Mouse (Mus musculus): Measurements from ENCODE around the gene Cnot11. TPM values are rescaled to one million over a fixed set of nuclear protein-coding genes. Genes with fewer than 3 reads are reported as not detected.
"Not testable (repeated sequence)": the region's sequence is repeated elsewhere in the genome, so short reads cannot be mapped to it uniquely, and the experiment has no call there.

Gene Cnot11
- polyA plus RNA-seq, 1 experiment from 2014 or later, result 27.1 TPM

GRCm38 (mm10) chr1:39577253-39577705, 42.5 kb downstream of the Cnot11 start, which contains the start of gene Rnf149:
Rnf149 (minus strand) TSS chr1:39577405.
- H3K9me3 ChIP-seq (ENCODE audit: control insufficient read depth, low read depth, low read length), result no peaks in the 10 kb centered on the region
- H3K9ac ChIP-seq (replicated peaks; ENCODE audit: low read depth, low read length), result peak within 1 kb of the TSS; percentile 89
- H3K36me3 ChIP-seq (ENCODE audit: control insufficient read depth, insufficient read depth, low read length), result no peaks in the 10 kb centered on the region
- peak within 1 kb of the TSS; percentile 80 for H3K4me2 ChIP-seq (replicated peaks; ENCODE audit: low read depth, low read length)
- H3K4me1 ChIP-seq (ENCODE audit: control insufficient read depth, insufficient read depth, low read length), result peaks cover 15% of the 10 kb centered on the region; the same call in 1 of the 2 replicates
- no peaks in the 10 kb centered on the region for H3K27me3 ChIP-seq (ENCODE audit: control insufficient read depth, insufficient read depth, low read length)
- peak within 1 kb of the TSS; percentile 99 for H3K27ac ChIP-seq (ENCODE audit: low read length)
- ATAC-seq (ENCODE audit: insufficient number of reproducible peaks, insufficient read depth, low FRiP score, low read depth), result peak; percentile 97
- under 1% methylated on average over 45 of the region's 49 CpGs for WGBS
- H3K4me3 ChIP-seq (ENCODE audit: low read depth, low read length), result peak within 1 kb of the TSS; percentile 91

- Histone ChIP-seq H3K27me3 (ENCODE audit: control insufficient read depth, insufficient read depth, low read length) (no peaks in the 10 kb centered on the region), H3K9ac (replicated peaks; ENCODE audit: low read depth, low read length) (no peak overlapping the region), H3K4me2 (replicated peaks; ENCODE audit: low read depth, low read length) (no peak overlapping the region), H3K36me3 (ENCODE audit: control insufficient read depth, insufficient read depth, low read length) (no peaks in the 10 kb centered on the region), H3K4me1 (ENCODE audit: control insufficient read depth, insufficient read depth, low read length) (peaks cover 10% of the 10 kb centered on the region; the same call in 1 of the 2 replicates), H3K4me3 (ENCODE audit: low read depth, low read length) (no peak overlapping the region), H3K9me3 (ENCODE audit: control insufficient read depth, low read depth, low read length) (no peaks in the 10 kb centered on the region), H3K27ac (ENCODE audit: low read length) (no peak overlapping the region)
- no peak for ATAC-seq (ENCODE audit: insufficient number of reproducible peaks, insufficient read depth, low FRiP score, low read depth)
- 83% methylated on average over 5 of the region's 5 CpGs for WGBS
Measured at GRCm38 (mm10) chr1:39578446-39578845, 43.7 kb downstream of the Cnot11 start.

- no peaks in the 10 kb centered on the region for H3K36me3 ChIP-seq (ENCODE audit: control insufficient read depth, insufficient read depth, low read length)
- no peak for ATAC-seq (ENCODE audit: insufficient number of reproducible peaks, insufficient read depth, low FRiP score, low read depth)
- 73% methylated on average over 6 of the region's 6 CpGs for WGBS
- peaks cover 5% of the 10 kb centered on the region; the same call in 1 of the 2 replicates for H3K4me1 ChIP-seq (ENCODE audit: control insufficient read depth, insufficient read depth, low read length)
- H3K4me2 ChIP-seq (replicated peaks; ENCODE audit: low read depth, low read length), result no peak overlapping the region
- H3K9ac ChIP-seq (replicated peaks; ENCODE audit: low read depth, low read length), result no peak overlapping the region
- no peak overlapping the region for H3K27ac ChIP-seq (ENCODE audit: low read length)
- no peaks in the 10 kb centered on the region for H3K27me3 ChIP-seq (ENCODE audit: control insufficient read depth, insufficient read depth, low read length)
- no peak overlapping the region for H3K4me3 ChIP-seq (ENCODE audit: low read depth, low read length)
- H3K9me3 ChIP-seq (ENCODE audit: control insufficient read depth, low read depth, low read length), result no peaks in the 10 kb centered on the region
Measured at GRCm38 (mm10) chr1:39579139-39579538, 44.3 kb downstream of the Cnot11 start.

GRCm38 (mm10) chr1:39581215-39581614, 46.4 kb downstream of the Cnot11 start:
- H3K27ac ChIP-seq (ENCODE audit: low read length), result no peak overlapping the region
- WGBS, result 80% methylated on average over 2 of the region's 3 CpGs
- H3K9ac ChIP-seq (replicated peaks; ENCODE audit: low read depth, low read length), result no peak overlapping the region
- no peaks in the 10 kb centered on the region for H3K9me3 ChIP-seq (ENCODE audit: control insufficient read depth, low read depth, low read length)
- H3K4me3 ChIP-seq (ENCODE audit: low read depth, low read length), result no peak overlapping the region
- no peaks in the 10 kb centered on the region for H3K4me1 ChIP-seq (ENCODE audit: control insufficient read depth, insufficient read depth, low read length)
- no peak overlapping the region for H3K4me2 ChIP-seq (replicated peaks; ENCODE audit: low read depth, low read length)
- H3K27me3 ChIP-seq (ENCODE audit: control insufficient read depth, insufficient read depth, low read length), result no peaks in the 10 kb centered on the region
- H3K36me3 ChIP-seq (ENCODE audit: control insufficient read depth, insufficient read depth, low read length), result no peaks in the 10 kb centered on the region
- ATAC-seq (ENCODE audit: insufficient number of reproducible peaks, insufficient read depth, low FRiP score, low read depth), result no peak

GRCm38 (mm10) chr1:39583173-39583572, 48.4 kb downstream of the Cnot11 start:
- Histone ChIP-seq H3K27ac (ENCODE audit: low read length) (no peak overlapping the region), H3K9ac (replicated peaks; ENCODE audit: low read depth, low read length) (no peak overlapping the region), H3K27me3 (ENCODE audit: control insufficient read depth, insufficient read depth, low read length) (no peaks in the 10 kb centered on the region), H3K36me3 (ENCODE audit: control insufficient read depth, insufficient read depth, low read length) (no peaks in the 10 kb centered on the region), H3K4me1 (ENCODE audit: control insufficient read depth, insufficient read depth, low read length) (no peaks in the 10 kb centered on the region), H3K4me2 (replicated peaks; ENCODE audit: low read depth, low read length) (no peak overlapping the region), H3K4me3 (ENCODE audit: low read depth, low read length) (no peak overlapping the region), H3K9me3 (ENCODE audit: control insufficient read depth, low read depth, low read length) (no peaks in the 10 kb centered on the region)
- ATAC-seq (ENCODE audit: insufficient number of reproducible peaks, insufficient read depth, low FRiP score, low read depth), result no peak
- 92% methylated on average over 9 of the region's 9 CpGs for WGBS

- Histone ChIP-seq H3K9ac (replicated peaks; ENCODE audit: low read depth, low read length) (no peak overlapping the region), H3K4me1 (ENCODE audit: control insufficient read depth, insufficient read depth, low read length) (no peaks in the 10 kb centered on the region), H3K27ac (ENCODE audit: low read length) (no peak overlapping the region), H3K9me3 (ENCODE audit: control insufficient read depth, low read depth, low read length) (no peaks in the 10 kb centered on the region), H3K4me3 (ENCODE audit: low read depth, low read length) (no peak overlapping the region), H3K36me3 (ENCODE audit: control insufficient read depth, insufficient read depth, low read length) (no peaks in the 10 kb centered on the region), H3K27me3 (ENCODE audit: control insufficient read depth, insufficient read depth, low read length) (no peaks in the 10 kb centered on the region), H3K4me2 (replicated peaks; ENCODE audit: low read depth, low read length) (no peak overlapping the region)
- no peak for ATAC-seq (ENCODE audit: insufficient number of reproducible peaks, insufficient read depth, low FRiP score, low read depth)
- WGBS, result 84% methylated on average over 9 of the region's 9 CpGs
Measured at GRCm38 (mm10) chr1:39585416-39585815, 50.6 kb downstream of the Cnot11 start.

- Histone ChIP-seq H3K9ac (replicated peaks; ENCODE audit: low read depth, low read length) (no peak overlapping the region), H3K36me3 (ENCODE audit: control insufficient read depth, insufficient read depth, low read length) (no peaks in the 10 kb centered on the region), H3K27ac (ENCODE audit: low read length) (no peak overlapping the region), H3K4me3 (ENCODE audit: low read depth, low read length) (no peak overlapping the region), H3K27me3 (ENCODE audit: control insufficient read depth, insufficient read depth, low read length) (no peaks in the 10 kb centered on the region), H3K4me2 (replicated peaks; ENCODE audit: low read depth, low read length) (no peak overlapping the region), H3K4me1 (ENCODE audit: control insufficient read depth, insufficient read depth, low read length) (no peaks in the 10 kb centered on the region), H3K9me3 (ENCODE audit: control insufficient read depth, low read depth, low read length) (no peaks in the 10 kb centered on the region)
- WGBS, result 65% methylated on average over 5 of the region's 5 CpGs
- no peak for ATAC-seq (ENCODE audit: insufficient number of reproducible peaks, insufficient read depth, low FRiP score, low read depth)
Measured at GRCm38 (mm10) chr1:39590193-39590592, 55.4 kb downstream of the Cnot11 start.

GRCm38 (mm10) chr1:39591557-39591956, 56.8 kb downstream of the Cnot11 start:
- H3K4me2 ChIP-seq (replicated peaks; ENCODE audit: low read depth, low read length); H3K36me3 ChIP-seq (ENCODE audit: control insufficient read depth, insufficient read depth, low read length); H3K4me1 ChIP-seq (ENCODE audit: control insufficient read depth, insufficient read depth, low read length); H3K27ac ChIP-seq (ENCODE audit: low read length); H3K4me3 ChIP-seq (ENCODE audit: low read depth, low read length); ATAC-seq (ENCODE audit: insufficient number of reproducible peaks, insufficient read depth, low FRiP score, low read depth); H3K27me3 ChIP-seq (ENCODE audit: control insufficient read depth, insufficient read depth, low read length); H3K9me3 ChIP-seq (ENCODE audit: control insufficient read depth, low read depth, low read length); H3K9ac ChIP-seq (replicated peaks; ENCODE audit: low read depth, low read length): not testable (repeated sequence)
- WGBS, result 59% methylated on average over 1 of the region's 1 CpGs

- no peaks in the 10 kb centered on the region for H3K4me1 ChIP-seq (ENCODE audit: control insufficient read depth, insufficient read depth, low read length)
- no peak for ATAC-seq (ENCODE audit: insufficient number of reproducible peaks, insufficient read depth, low FRiP score, low read depth)
- H3K36me3 ChIP-seq (ENCODE audit: control insufficient read depth, insufficient read depth, low read length), result no peaks in the 10 kb centered on the region
- no peak overlapping the region for H3K4me2 ChIP-seq (replicated peaks; ENCODE audit: low read depth, low read length)
- no peak overlapping the region for H3K9ac ChIP-seq (replicated peaks; ENCODE audit: low read depth, low read length)
- H3K27me3 ChIP-seq (ENCODE audit: control insufficient read depth, insufficient read depth, low read length), result no peaks in the 10 kb centered on the region
- no peak overlapping the region for H3K27ac ChIP-seq (ENCODE audit: low read length)
- 58% methylated on average over 4 of the region's 4 CpGs for WGBS
- no peaks in the 10 kb centered on the region for H3K9me3 ChIP-seq (ENCODE audit: control insufficient read depth, low read depth, low read length)
- H3K4me3 ChIP-seq (ENCODE audit: low read depth, low read length), result no peak overlapping the region
Measured at GRCm38 (mm10) chr1:39592090-39592489, 57.3 kb downstream of the Cnot11 start.

Measured in stomach, embryonic 14.5 days (tissue).